Mouse (Mus musculus): Measurements from ENCODE around the gene Olfr826. TPM values are rescaled to one million over a fixed set of nuclear protein-coding genes. Genes with fewer than 3 reads are reported as not detected.

The Olfr826 gene
- not detected for polyA plus RNA-seq (2014; fragmentation: Illumina TruSeq; extraction: RNeasy Lipid Tissue Mini Kit (QIAGEN cat#74804); ENCODE audit: low read depth, low replicate concordance)

DNA sequence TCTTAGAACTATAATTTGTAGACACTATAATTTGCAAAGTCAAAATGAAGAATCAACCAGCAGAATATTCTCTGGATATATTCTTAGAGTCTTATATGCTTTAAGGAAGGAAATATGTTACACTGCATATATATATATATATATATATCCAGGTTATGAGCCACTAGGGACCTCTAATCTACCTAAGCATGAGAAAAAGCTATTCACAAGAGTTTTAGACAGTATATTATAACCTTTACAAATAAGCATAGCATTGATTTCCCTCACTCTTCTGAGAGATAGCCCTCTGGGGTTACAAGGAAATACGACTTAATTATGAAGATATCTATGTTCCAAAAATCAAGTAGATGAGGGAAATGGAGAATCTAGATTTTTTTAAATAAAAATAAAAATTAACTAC lies at the start of gene Olfr826:
TSS of gene Olfr826 (minus strand) at position 101 of the 400 bp plus-strand sequence.

DNA sequence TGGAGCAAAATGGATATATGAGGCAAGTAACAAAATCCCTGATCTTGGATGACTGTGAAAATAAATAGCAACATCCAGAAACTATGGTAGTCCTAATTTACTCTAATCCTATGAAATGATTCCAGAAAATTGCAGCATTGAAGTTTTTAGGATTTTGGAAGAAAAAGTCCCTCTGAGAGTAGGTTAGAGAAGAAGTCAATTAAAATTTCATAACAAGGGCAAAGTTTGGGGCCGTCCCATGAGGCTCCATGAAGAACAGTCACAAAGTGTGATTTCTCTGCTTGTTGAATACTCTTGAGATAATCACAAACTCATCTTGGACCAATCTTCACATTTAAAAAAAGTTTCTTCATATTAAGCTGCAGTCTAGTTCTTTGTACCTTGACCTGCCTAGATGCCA lies 30.3 kb upstream of the Olfr826 start, which contains the start of gene Olfr827:
TSS of gene Olfr827 (minus strand) at position 101 of the 400 bp plus-strand sequence.

GRCm38 (mm10) chr10:130166666-130167065 lies 17.3 kb downstream of the Olfr826 start, which contains the start of gene Olfr825:
Gene Olfr825, minus strand, starts transcription at chr10:130166766.

DNA sequence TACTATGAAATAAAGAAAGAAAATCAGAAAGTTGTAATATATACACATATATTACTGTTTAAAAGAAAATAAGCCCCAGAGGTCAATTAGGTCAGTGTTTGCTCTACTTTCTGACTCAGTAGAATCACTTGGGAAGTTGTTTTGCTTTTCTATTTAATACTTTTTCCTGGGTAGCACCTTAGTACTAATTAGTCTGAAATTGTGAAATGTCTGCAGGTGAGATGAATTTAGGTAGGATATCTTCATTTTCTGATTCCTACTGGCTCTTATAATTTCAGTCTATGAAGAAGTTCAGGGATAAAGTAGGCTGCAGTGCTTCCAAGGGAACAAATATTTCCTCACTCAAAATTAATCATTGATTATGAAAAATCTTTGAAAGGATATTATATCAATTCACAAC lies 54.1 kb downstream of the Olfr826 start, which contains the start of gene Olfr824:
TSS of gene Olfr824 (minus strand) at position 101 of the 400 bp plus-strand sequence.

Other genes with a start within 250 kb of the Olfr826 start
- not detected for gene Olfr818, start 235.1 kb downstream of the Olfr826 start, polyA plus RNA-seq (2014; fragmentation: Illumina TruSeq; extraction: RNeasy Lipid Tissue Mini Kit (QIAGEN cat#74804); ENCODE audit: low read depth, low replicate concordance)
- gene Olfr819, start 216.9 kb downstream of the Olfr826 start, polyA plus RNA-seq (2014; fragmentation: Illumina TruSeq; extraction: RNeasy Lipid Tissue Mini Kit (QIAGEN cat#74804); ENCODE audit: low read depth, low replicate concordance) = not detected
- not detected for gene Olfr247, start 208.0 kb downstream of the Olfr826 start, polyA plus RNA-seq (2014; fragmentation: Illumina TruSeq; extraction: RNeasy Lipid Tissue Mini Kit (QIAGEN cat#74804); ENCODE audit: low read depth, low replicate concordance)
- not detected for gene Gm10310, start 199.1 kb downstream of the Olfr826 start, polyA plus RNA-seq (2014; fragmentation: Illumina TruSeq; extraction: RNeasy Lipid Tissue Mini Kit (QIAGEN cat#74804); ENCODE audit: low read depth, low replicate concordance)
- not detected for gene Olfr820, start 171.6 kb downstream of the Olfr826 start, polyA plus RNA-seq (2014; fragmentation: Illumina TruSeq; extraction: RNeasy Lipid Tissue Mini Kit (QIAGEN cat#74804); ENCODE audit: low read depth, low replicate concordance)
- gene Olfr821, start 153.8 kb downstream of the Olfr826 start, polyA plus RNA-seq (2014; fragmentation: Illumina TruSeq; extraction: RNeasy Lipid Tissue Mini Kit (QIAGEN cat#74804); ENCODE audit: low read depth, low replicate concordance) = not detected
- gene Olfr822, start 113.0 kb downstream of the Olfr826 start, polyA plus RNA-seq (2014; fragmentation: Illumina TruSeq; extraction: RNeasy Lipid Tissue Mini Kit (QIAGEN cat#74804); ENCODE audit: low read depth, low replicate concordance) = not detected
- gene Olfr823, start 68.8 kb downstream of the Olfr826 start, polyA plus RNA-seq (2014; fragmentation: Illumina TruSeq; extraction: RNeasy Lipid Tissue Mini Kit (QIAGEN cat#74804); ENCODE audit: low read depth, low replicate concordance) = not detected
- gene Olfr824, start 54.2 kb downstream of the Olfr826 start, polyA plus RNA-seq (2014; fragmentation: Illumina TruSeq; extraction: RNeasy Lipid Tissue Mini Kit (QIAGEN cat#74804); ENCODE audit: low read depth, low replicate concordance) = not detected
- gene Olfr825, start 17.4 kb downstream of the Olfr826 start, polyA plus RNA-seq (2014; fragmentation: Illumina TruSeq; extraction: RNeasy Lipid Tissue Mini Kit (QIAGEN cat#74804); ENCODE audit: low read depth, low replicate concordance) = not detected
- not detected for gene Olfr827, start 30.2 kb upstream of the Olfr826 start, polyA plus RNA-seq (2014; fragmentation: Illumina TruSeq; extraction: RNeasy Lipid Tissue Mini Kit (QIAGEN cat#74804); ENCODE audit: low read depth, low replicate concordance)
- not detected for gene Neurod4, start 96.1 kb upstream of the Olfr826 start, polyA plus RNA-seq (2014; fragmentation: Illumina TruSeq; extraction: RNeasy Lipid Tissue Mini Kit (QIAGEN cat#74804); ENCODE audit: low read depth, low replicate concordance)
- not detected for gene Tespa1, start 138.7 kb upstream of the Olfr826 start, polyA plus RNA-seq (2014; fragmentation: Illumina TruSeq; extraction: RNeasy Lipid Tissue Mini Kit (QIAGEN cat#74804); ENCODE audit: low read depth, low replicate concordance)
- not detected for gene Vmn2r84, start 210.1 kb upstream of the Olfr826 start, polyA plus RNA-seq (2014; fragmentation: Illumina TruSeq; extraction: RNeasy Lipid Tissue Mini Kit (QIAGEN cat#74804); ENCODE audit: low read depth, low replicate concordance)
- not detected for gene Vmn2r85, start 245.5 kb upstream of the Olfr826 start, polyA plus RNA-seq (2014; fragmentation: Illumina TruSeq; extraction: RNeasy Lipid Tissue Mini Kit (QIAGEN cat#74804); ENCODE audit: low read depth, low replicate concordance)

Data from heart, adult 10 weeks (tissue).